Mouse (Mus musculus) stomach, embryonic 16.5 days (tissue): ENCODE measurements at regions not wholly inside any gene's neighbourhood (a gene's known extent, or its start where the extent isn't known, plus 50 kb on each side); places are given as distances from the start of the nearest gene placed in this dataset.

Experiments
- ATAC-seq: fragments of 200-750 bp; cut with Nextera tagmentation; 2 replicates; pipeline ENCODE4 v1.8.0; 2017; ENCODE audit warnings: moderate number of reproducible peaks, moderate TSS enrichment; ENCODE audit not compliant: insufficient read depth, low FRiP score
- H3K27ac ChIP-seq: fragments of 300-500 bp; sonication (generic); 2 replicates; pipeline ENCODE4 v1.5.1; 2014; ENCODE audit warnings: low read length
- H3K27me3 ChIP-seq: fragments of 300-500 bp; sonication (generic); 2 replicates; pipeline ENCODE4 v1.6.1; 2014; ENCODE audit warnings: low read length, control low read depth, mixed read lengths; ENCODE audit not compliant: control insufficient read depth, insufficient read depth
- H3K36me3 ChIP-seq: fragments of 300-500 bp; sonication (generic); 2 replicates; pipeline ENCODE4 v1.6.1; 2014; ENCODE audit warnings: low read length; ENCODE audit not compliant: control insufficient read depth, insufficient read depth
- H3K4me1 ChIP-seq: fragments of 300-500 bp; sonication (generic); 2 replicates; pipeline ENCODE4 v1.6.1; 2014; ENCODE audit warnings: low read length, control low read depth, mixed read lengths; ENCODE audit not compliant: control insufficient read depth, insufficient read depth
- H3K4me2 ChIP-seq: fragments of 300-500 bp; sonication (generic); 2 replicates; pipeline ENCODE4 v1.6.1; 2014; ENCODE audit warnings: low read depth, low read length, mixed read lengths
- H3K4me3 ChIP-seq: fragments of 300-500 bp; sonication (generic); replicated peaks from 2 replicates; pipeline ENCODE4 v1.5.1; 2014; ENCODE audit warnings: mild to moderate bottlenecking, low read length
- H3K9ac ChIP-seq: fragments of 300-500 bp; sonication (generic); 2 replicates; pipeline ENCODE4 v1.6.1; 2014; ENCODE audit warnings: low read length
- H3K9me3 ChIP-seq: fragments of 300-500 bp; sonication (generic); replicated peaks from 2 replicates; pipeline ENCODE4 v1.6.1; 2016; ENCODE audit warnings: low read length, control low read depth; ENCODE audit not compliant: control insufficient read depth
- WGBS: fragments of 180-500 bp; shearing (Covaris S2); extraction: QIAGEN DNeasy Blood & Tissue Kit; methylation state at CpG from one replicate; pipeline ENCODE4 v1.1.7; 2014; 5-methylcytosine and 5-hydroxymethylcytosine counted together

GRCm38 (mm10) chr4:33641883-33642282, 282.5 kb upstream of the Cnr1 start:
- no peak overlapping the region for H3K9ac ChIP-seq
- H3K4me3 ChIP-seq, result no peak overlapping the region
- no peaks in the 10 kb centered on the region for H3K4me1 ChIP-seq
- no peak for ATAC-seq
- WGBS, result 67% methylated on average over 6 of the region's 6 CpGs
- H3K27ac ChIP-seq, result no peak overlapping the region
- H3K36me3 ChIP-seq, result no peaks in the 10 kb centered on the region
- no peak overlapping the region for H3K4me2 ChIP-seq
- no peaks in the 10 kb centered on the region for H3K27me3 ChIP-seq
- H3K9me3 ChIP-seq, result no peaks in the 10 kb centered on the region

DNA sequence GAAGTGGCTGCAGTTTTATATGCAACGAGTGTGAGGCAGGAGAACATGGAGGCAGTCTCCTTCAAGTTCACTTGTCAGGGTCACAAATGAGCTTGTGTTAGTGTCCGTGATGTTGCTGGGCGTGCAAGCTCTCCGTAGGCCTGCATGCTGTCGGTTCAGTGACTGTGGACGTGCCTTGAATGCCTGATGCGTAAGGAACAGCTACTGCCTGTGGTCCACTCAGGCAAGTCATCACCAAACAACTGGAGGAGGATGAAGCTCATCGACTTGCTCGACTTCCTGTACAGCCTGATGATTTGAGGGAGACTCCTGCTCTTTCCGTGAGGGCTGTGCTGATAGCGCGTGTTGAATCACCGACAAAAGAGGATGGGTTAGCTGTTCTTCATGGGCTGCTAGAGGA, 281.9 kb upstream of the Cnr1 start:
- ATAC-seq, result no peak
- WGBS, result 85% methylated on average over 13 of the region's 13 CpGs
- H3K36me3 ChIP-seq, result no peaks in the 10 kb centered on the region

GRCm38 (mm10) chr4:33645217-33645616, 279.2 kb upstream of the Cnr1 start:
- Histone ChIP-seq H3K9me3 (no peaks in the 10 kb centered on the region), H3K4me2 (no peak overlapping the region), H3K4me3 (no peak overlapping the region), H3K9ac (no peak overlapping the region), H3K27ac (no peak overlapping the region), H3K36me3 (no peaks in the 10 kb centered on the region), H3K27me3 (no peaks in the 10 kb centered on the region), H3K4me1 (no peaks in the 10 kb centered on the region)
- WGBS, result 81% methylated on average over 2 of the region's 2 CpGs
- ATAC-seq, result no peak

More for the DNA sequence above, 281.9 kb upstream of the Cnr1 start:
- Histone ChIP-seq H3K4me3 (no peak overlapping the region), H3K4me2 (no peak overlapping the region), H3K9me3 (no peaks in the 10 kb centered on the region), H3K9ac (no peak overlapping the region), H3K4me1 (no peaks in the 10 kb centered on the region), H3K27me3 (no peaks in the 10 kb centered on the region), H3K27ac (no peak overlapping the region)

GRCm38 (mm10) chr4:33651292-33651691, 273.1 kb upstream of the Cnr1 start:
- no peak overlapping the region for H3K4me2 ChIP-seq
- H3K4me1 ChIP-seq, result no peaks in the 10 kb centered on the region
- H3K4me3 ChIP-seq, result no peak overlapping the region
- H3K27me3 ChIP-seq, result no peaks in the 10 kb centered on the region
- no peak overlapping the region for H3K9ac ChIP-seq
- 76% methylated on average over 5 of the region's 5 CpGs for WGBS
- ATAC-seq, result no peak
- H3K36me3 ChIP-seq, result no peaks in the 10 kb centered on the region
- no peaks in the 10 kb centered on the region for H3K9me3 ChIP-seq
- H3K27ac ChIP-seq, result no peak overlapping the region

DNA sequence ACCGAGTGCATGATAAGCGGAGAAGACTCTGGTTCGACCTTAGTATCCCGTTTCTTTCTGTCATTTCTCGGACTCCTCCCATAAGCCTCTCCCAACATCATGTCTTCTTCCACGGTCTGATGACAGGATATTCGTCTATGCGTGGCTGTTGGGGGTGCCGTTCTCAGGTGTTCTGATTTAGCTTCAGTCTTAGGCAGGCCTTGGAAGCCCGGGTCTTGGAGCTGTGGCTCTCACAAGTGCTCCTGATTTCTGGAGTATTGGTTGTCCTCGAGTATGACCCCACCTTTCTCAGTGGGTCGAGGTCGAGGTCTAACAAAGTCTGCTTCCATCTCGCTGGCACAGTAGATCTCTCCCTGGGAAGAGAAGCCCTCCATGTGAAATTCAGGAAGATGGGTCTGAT, 264.6 kb upstream of the Cnr1 start:
- no peak for ATAC-seq
- Histone ChIP-seq H3K4me1 (peaks cover 9% of the 10 kb centered on the region), H3K27ac (no peak overlapping the region), H3K27me3 (no peaks in the 10 kb centered on the region), H3K4me3 (no peak overlapping the region), H3K4me2 (no peak overlapping the region), H3K9me3 (no peaks in the 10 kb centered on the region), H3K36me3 (no peaks in the 10 kb centered on the region), H3K9ac (no peak overlapping the region)
- WGBS, result 83% methylated on average over 14 of the region's 14 CpGs

- H3K36me3 ChIP-seq, result no peaks in the 10 kb centered on the region
- no peak overlapping the region for H3K4me3 ChIP-seq
- no peak overlapping the region for H3K4me2 ChIP-seq
- whole genome bisulfite sequencing, result 82% methylated on average over 5 of the region's 5 CpGs
- no peak for ATAC-seq
- no peaks in the 10 kb centered on the region for H3K9me3 ChIP-seq
- H3K4me1 ChIP-seq, result peaks cover 11% of the 10 kb centered on the region
- H3K9ac ChIP-seq, result no peak overlapping the region
- no peak overlapping the region for H3K27ac ChIP-seq
- no peaks in the 10 kb centered on the region for H3K27me3 ChIP-seq
Observed at GRCm38 (mm10) chr4:33660553-33660952, 263.8 kb upstream of the Cnr1 start.

DNA sequence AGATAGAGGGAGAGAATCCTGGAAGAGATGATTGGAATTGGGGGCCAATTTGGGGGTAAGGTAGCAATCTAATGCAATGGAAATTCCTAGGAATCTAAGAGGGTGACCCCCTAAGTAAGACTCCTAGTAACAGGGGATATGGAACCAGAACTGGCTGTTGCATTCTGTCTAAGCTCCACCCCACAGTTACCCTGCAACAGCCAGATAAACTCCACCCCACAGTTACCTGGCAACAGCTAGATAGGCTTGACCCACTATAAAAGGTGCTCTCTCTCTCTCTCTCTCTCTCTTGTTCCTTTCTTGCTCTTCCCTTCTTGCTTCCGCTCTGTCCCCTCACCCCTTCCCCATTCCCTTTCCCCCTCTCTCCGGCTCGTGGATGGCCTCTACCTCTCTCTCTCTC, 262.5 kb upstream of the Cnr1 start:
- H3K9ac ChIP-seq, result no peak overlapping the region
- H3K9me3 ChIP-seq, result no peaks in the 10 kb centered on the region
- H3K4me2 ChIP-seq, result no peak overlapping the region
- H3K27me3 ChIP-seq, result no peaks in the 10 kb centered on the region
- peaks cover 11% of the 10 kb centered on the region for H3K4me1 ChIP-seq
- ATAC-seq, result no peak
- no peak overlapping the region for H3K27ac ChIP-seq
- 83% methylated on average over 3 of the region's 3 CpGs for WGBS
- no peak overlapping the region for H3K4me3 ChIP-seq
- H3K36me3 ChIP-seq, result no peaks in the 10 kb centered on the region

DNA sequence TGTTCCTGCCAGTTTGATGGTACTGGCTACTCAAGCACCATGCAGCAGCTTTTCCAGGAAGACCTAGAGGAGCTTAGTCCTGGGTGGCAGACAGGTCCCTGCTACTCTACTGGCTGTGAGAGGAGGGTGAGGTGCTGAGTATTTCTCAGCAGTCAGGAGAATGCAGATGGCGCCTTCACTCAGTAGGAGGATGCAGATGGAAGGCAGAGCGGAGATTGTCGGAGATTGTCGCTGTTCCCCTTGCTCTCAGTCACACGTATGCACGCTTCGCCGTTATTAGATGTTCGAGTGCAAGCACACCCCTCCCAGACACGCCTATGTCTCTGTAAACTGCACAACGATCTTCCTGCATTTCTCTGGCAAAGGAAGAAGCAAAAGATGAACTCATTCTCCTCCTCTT, 261.4 kb upstream of the Cnr1 start:
- Histone ChIP-seq H3K9ac (no peak overlapping the region), H3K9me3 (no peaks in the 10 kb centered on the region), H3K4me2 (no peak overlapping the region), H3K4me1 (peaks cover 11% of the 10 kb centered on the region), H3K27me3 (no peaks in the 10 kb centered on the region), H3K36me3 (no peaks in the 10 kb centered on the region), H3K27ac (no peak overlapping the region), H3K4me3 (no peak overlapping the region)
- ATAC-seq, result no peak
- 54% methylated on average over 11 of the region's 11 CpGs for WGBS

DNA sequence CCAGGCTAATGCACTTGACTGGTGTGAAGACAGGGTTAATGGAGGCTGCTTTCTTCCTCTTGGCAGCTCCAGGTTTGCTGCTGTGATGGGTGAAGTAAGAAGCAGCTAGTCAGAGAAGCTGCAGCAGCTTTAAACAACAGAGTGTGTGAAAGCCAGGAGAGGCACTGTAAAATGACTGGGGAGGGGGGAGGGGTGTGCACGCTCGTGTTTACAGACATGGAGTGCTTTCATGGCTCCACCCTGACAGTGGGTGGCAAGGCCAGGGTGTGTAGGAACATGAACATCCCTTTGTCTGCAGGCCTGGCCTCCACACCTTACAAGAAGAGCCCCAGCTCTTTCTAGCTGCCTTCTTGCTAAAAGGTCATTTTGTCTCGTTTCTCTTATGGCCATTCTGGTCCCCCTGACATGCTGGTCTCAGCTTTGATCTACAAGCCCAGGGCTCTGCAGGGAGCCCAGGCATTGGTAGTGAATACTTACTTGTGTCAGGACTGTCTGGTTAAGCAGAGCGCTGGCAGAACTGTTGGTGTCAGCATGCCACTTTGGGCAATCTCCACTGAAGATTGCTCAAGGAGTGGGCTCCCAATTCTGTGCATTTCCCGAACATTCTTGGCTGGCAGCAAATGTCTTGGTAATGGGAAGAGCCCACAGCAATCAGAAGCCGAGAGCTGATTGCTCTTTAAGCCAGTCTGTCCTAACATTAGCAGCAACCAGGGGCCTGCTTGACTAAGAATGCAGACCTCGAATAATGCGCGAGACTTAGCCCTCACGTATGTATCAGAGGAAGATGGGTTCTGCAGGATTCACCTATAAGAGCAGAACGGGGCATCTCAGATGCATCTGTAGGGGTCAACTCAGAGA, 260.5 kb upstream of the Cnr1 start:
- 50% methylated on average over 11 of the region's 11 CpGs for WGBS
- Histone ChIP-seq H3K9ac (no peak overlapping the region), H3K27ac (peak overlapping the region; percentile 1; the same call in 1 of the 2 replicates), H3K4me1 (peaks cover 11% of the 10 kb centered on the region), H3K4me3 (no peak overlapping the region), H3K9me3 (no peaks in the 10 kb centered on the region), H3K27me3 (no peaks in the 10 kb centered on the region), H3K4me2 (no peak overlapping the region), H3K36me3 (no peaks in the 10 kb centered on the region)
- ATAC-seq, result no peak
